Mouse (Mus musculus) frontal cortex, adult (tissue): ENCODE data around the gene Pnmal2.

Source experiments
- ATAC-seq: cut with Nextera tagmentation; 2 replicates; pipeline ENCODE4 v1.9.2; 2017; ENCODE audit warnings: mild to moderate bottlenecking, moderate library complexity, mixed read lengths; ENCODE audit not compliant: low TSS enrichment

The Pnmal2 gene

GRCm38 (mm10) chr7:16917447-16917846 is 27.0 kb upstream of the Pnmal2 start:
- no peak for ATAC-seq

- peak; percentile 17 for ATAC-seq
Observed at GRCm38 (mm10) chr7:16918014-16918413, 26.5 kb upstream of the Pnmal2 start.

DNA sequence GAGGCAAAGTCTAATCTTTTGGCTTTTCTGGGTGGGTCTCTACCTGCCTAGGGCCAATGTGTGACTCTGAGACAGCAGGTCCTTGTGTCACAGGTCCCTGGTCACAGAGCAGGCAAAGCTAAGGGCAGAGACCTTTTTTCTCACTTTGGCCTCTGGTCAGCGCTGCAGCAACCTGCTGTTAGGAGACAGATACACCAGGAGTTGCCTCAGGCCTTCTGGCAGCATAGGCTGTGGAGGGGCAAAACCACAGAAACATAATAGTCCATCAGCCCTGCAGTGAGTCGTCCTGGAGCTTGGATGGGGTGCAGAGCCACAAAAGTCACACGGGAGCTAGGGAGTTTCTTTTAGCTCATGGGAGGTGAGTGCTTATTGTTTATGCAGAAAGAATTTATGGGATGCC is 25.8 kb upstream of the Pnmal2 start:
- ATAC-seq = no peak

- no peak for ATAC-seq
Observed at GRCm38 (mm10) chr7:16919395-16920149, 24.9 kb upstream of the Pnmal2 start.

DNA sequence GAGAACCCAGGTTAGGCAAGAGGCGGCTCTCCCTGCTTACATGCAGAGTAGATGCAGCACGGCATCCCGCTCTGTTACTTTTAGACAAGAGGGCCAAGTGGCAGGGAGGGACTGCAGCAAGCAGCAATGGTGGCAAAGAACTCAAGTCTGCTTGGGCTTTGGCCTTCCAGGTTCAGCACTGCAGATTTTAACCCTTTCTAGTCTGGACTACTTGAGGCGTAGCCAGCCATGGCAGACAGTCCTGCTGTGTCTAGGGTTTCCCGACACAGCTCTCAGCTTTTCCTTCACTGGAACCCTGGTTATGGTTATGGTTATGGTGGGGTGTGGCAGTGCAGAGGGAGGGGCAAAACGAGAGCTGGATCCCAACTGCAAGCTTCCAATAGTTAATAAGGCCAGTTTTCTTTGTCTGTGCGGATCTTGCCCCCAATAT is 24.3 kb upstream of the Pnmal2 start:
- no peak for ATAC-seq

DNA sequence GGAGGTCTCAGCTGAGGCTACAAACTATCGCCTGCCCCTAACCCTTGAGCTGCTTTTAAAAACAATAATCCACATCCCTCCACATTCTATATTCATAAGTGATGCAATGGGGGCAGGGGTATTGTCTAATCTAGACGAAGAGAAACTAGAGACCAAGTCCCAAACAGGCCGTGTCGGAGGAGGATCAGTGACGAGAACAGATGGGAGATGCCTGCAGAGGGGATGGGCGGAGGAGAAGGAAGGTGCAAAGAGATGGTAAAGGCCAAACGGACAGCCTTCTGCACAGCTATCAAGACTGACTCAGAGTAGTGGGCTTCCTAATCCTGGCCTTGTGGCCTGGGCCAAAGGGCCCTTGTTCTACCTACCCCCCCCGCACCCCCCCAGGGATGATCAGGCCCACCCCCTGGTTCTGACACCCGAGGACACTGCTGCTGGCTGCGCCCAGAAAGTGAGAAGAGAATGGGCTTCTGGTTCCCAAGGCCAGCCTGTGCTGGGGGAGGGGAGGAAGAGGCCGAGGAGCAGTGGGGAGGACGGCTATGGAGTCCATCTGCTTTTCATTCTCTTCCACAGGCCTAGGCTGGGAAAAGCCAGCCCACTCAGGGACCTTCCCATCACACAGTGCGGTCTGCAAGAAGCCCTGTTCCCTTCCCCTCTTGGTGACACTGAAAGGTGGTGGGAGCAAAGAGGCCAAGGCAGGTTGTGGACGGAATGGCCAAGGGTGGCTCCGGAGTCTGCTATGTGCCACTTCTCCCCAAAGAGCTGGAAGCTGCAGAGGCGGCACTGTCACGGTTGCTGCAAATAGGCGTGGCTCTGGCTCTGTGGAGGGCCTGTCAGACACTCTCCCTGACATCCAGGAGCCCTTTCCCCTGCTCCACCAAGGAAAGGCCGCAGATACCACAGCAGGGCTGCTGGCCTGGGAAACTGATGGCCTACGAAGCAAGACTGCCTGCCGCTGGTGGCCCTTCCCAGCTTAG is 23.4 kb upstream of the Pnmal2 start:
- no peak for ATAC-seq

DNA sequence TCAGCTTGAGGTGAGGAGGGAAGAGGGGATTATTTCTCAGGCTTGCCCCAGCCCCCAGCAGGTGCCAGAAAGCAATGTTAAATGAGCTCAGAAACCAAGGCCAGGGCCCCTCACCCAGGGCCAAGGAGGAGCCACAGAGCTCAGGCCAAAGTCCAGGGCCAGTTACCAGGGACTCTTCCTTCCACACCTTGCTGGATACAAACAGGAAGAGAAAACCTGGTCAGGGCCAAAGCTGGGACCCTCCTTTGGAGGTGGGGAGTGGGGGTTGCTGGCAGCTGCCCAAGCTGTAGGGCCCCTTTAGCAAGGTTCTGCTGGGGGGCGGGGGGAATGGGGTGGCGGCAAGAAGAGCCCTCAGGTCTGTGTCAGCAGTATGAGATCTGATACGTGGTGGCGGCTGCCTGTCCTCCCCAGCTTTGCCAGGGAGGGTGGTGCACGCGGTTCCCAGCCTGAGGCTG is 22.6 kb upstream of the Pnmal2 start:
- ATAC-seq = no peak

DNA sequence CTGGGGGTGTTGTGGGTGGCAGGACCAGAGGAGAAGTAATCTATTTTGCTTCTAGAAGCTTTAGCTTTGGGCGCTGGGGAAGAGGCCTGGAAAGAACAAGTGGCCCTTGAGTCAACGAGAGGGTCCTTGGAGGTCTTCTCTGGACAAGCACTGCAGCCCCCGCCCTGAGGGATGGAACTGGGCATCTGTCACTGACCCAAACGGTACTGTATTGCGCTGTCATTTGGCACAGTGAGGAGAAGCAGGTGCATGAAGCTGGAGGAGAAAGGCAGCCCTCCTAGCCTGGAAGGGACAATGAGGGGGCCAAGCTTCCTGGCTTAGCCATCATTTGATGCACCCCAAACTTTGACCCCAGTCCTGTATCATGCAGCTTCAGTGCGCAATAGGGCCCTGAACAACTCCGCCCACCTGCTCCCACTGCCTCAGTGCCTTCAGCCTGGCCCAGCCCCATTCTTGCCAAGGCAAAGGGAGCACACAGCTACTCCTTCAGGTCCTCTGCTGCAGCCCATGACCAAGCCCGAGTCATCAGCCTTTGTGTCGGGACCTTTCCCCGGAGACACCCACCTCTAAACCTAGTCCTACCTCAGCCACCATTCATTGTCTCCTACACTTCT is 22.0 kb upstream of the Pnmal2 start:
- ATAC-seq = 0 out of 2 replicates have a peak, but pooled peaks have one; percentile 4

DNA sequence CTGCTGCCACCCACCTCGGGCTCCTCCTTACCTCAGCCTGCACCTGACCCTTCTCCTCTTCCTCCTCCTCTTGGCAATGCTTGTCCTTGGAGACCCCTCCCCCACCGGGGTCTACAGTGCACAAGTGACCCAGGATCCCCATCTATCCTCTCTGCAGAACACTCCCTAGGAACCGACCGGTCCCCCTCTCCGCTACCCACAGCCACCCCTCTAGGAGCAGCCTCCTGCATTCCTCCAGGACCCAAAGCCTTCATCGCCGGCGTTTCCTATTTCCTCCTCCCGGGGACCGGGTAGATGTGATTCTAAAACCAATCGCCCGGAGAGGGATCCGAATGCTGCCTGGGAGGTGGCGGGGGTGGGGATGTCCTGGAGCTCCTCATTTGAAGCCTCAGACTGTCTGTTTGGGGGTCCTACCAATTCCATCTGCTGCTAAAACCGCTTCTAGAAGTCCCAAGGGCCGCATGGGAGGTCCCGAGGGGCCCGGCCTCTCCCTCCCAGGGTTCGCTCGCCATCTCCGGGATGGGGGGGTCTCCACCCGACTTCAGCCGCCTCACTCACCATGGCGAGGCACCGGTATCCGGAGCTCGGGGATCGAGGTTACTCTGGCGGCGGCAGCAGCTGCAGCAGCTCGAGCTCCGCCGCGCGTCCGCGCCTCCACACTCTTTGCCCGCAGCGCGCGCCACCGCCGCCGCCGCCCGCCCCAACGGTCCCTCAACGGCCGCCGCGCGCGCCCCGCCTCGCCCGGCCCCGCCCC is 21.0 kb upstream of the Pnmal2 start:
- ATAC-seq = peak; percentile 0; the same call in 1 of the 2 replicates

- ATAC-seq = peak; percentile 68
Observed at GRCm38 (mm10) chr7:16924037-16924834, 20.2 kb upstream of the Pnmal2 start, which contains the start of gene Calm3. Calm3 (minus strand) TSS chr7:16924114.

- ATAC-seq = no peak
Observed at GRCm38 (mm10) chr7:16928341-16928740, 16.1 kb upstream of the Pnmal2 start.

DNA sequence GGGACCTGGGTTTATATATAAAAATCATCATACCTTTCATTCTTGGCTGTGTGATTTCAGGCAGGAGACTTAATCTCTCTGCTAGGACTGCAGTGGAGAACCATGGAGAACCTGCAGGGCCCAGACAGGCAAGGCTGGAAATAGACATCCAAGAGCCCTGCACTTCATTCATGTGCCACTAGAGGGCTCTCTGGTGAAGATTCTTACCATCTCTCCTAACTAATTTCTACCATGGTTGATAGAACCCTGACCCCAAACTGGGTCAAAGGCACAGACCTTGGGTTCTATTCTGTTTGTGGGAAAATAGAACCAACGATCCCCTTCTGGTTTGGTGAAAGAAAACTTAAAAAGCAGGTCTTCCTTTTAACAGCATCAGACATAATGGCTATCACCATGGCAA is 13.6 kb upstream of the Pnmal2 start:
- peak; percentile 55; the same call in 1 of the 2 replicates for ATAC-seq

- ATAC-seq = peak; percentile 76
Observed at GRCm38 (mm10) chr7:16931968-16932627, 12.4 kb upstream of the Pnmal2 start.

DNA sequence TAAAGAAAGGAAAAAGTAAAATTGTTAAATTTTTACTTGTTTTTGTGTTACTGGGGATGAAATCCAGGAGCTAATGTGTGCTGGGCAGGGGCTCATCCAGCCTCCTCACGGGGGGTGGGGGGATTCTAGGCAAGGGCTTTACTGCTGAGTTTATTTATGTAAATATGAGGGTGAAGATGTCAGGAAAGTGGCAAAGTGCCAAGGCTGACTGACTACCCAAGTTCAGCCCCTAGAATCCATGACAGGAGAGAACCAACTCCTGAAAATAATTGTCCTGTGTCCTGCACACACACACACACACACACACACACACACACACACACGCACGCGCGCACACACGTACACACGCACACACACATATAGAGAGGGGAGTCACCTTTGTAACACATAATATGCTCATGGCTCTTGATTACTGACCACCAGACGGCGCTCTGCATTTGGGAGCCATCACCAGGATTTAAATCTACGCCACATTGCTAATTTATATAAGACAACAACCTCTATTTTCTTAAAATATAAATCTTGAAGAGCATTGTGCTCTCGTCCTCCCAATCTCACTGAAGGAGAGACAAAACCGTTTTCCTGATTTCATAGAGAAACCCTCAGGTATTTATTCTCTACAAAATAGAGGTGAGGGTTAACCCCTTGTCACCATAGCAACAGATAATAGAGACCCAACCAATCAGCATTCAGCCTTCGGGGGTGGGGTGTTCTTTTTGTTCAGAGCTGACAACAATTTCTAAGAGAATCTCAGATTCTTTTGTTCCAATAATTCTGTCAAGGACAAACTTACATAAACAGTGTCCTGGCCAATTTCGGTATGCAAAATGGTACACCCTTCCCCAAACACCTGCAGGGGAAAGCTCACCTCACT is 11.5 kb upstream of the Pnmal2 start:
- ATAC-seq = no peak

DNA sequence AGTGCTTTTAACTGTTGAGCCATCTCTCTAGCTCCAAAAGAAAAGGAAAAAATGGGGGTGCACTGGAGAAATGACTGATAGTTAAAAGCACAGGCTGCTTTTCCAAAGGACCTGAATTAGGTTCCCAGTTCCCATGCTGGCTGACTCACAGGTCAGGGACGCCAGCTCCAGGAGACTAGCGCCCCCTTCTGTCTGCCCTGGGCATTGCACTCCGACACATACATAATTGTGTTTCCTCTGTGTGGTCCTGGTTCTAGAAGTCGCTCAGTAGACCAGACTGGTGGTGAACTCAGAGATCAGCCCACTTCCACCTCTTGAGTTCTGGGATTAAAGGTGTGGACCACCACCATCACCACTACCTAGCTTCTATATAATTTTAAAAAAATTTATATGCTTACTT is 7.2 kb upstream of the Pnmal2 start:
- no peak for ATAC-seq

DNA sequence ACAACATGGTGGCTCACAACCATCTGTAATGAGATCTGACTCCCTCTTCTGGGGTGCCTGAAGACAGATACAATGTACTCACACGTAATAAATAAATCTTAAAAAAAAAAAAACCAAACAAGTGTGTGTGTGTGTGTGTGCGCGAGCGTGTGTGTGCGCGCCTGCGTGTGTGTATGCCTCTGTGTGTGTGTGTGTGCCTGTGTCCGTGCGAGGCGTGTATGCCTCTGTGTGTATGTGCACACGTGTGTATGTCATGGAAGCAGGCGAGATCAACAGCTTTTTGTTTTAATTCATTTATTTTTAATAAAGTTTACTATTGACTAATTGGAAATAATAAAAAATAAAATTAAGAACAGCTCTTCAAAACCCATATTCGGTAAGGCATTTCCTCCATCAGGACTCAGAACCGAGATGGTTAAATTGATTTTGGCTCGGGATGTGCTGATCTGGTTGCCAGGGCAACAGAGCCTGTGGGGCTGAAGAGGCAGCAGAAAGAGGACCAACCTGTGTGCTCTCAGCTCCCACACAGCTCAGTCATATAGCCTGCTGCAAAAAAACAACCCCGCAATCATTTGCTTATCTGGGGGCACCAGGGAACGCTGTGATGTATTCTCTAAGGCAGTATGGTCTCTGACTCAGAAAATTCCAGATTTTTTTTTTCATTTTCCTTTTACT is 6.2 kb upstream of the Pnmal2 start:
- peak; percentile 53 for ATAC-seq

DNA sequence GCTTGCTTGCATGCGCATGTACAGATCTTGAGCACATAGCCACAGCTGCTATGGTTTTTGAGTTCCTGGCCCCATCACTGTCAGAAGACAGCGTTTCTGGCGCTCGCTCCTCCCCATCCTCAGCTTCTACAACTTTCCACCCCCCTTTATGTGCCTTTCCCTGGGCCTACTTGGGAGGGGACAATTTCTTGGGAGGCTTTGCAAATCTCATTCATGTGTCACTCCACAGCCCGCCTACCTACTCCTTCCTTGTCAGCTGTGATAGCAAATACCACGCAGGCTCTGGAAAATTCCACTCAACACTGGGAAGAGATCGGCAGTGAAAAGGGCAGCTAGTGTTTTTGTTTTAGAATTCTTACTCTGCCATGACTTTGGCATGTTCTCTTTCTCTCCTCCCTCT is 4.2 kb upstream of the Pnmal2 start:
- ATAC-seq = peak; percentile 61

GRCm38 (mm10) chr7:16942861-16943260 is 1.6 kb upstream of the Pnmal2 start:
- no peak for ATAC-seq
